Mouse (Mus musculus): Measurements from ENCODE around the gene Rgs6. TPM values are rescaled to one million over a fixed set of nuclear protein-coding genes. Genes with fewer than 3 reads are reported as not detected.
A peak's percentile ranks its signal among the peaks of the same experiment; 100 is the strongest.

The Rgs6 gene
- polyA plus RNA-seq, 1 experiment from 2014 or later, result 4.5 TPM

DNA sequence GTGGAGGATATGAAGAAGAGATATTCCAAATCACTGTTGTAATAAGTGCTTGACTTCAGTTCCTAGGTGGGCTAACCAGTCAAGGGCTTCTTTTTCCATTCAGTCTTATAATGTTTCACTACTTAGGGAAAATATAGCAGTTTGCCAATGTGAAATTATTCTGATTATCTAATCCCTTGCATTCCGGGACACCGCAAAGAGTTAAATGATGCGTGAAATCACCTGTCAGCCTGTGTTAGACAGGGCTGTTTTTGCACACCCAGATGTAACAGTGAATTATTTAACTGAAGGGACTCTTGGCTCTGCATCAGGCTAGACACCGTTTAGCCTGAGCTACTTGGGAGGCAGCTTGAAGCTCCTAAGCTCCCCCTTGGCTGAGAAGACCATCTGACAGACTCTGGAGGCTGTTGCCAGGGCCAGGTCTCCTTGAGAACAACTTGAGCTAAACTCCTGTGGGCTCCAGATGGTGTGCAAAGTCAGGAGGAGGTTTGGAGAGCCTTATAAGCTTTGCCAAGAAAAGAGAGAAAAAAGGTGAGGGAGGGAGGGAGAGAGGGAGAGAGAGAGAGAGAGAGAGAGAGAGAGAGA is 382.5 kb downstream of the Rgs6 start:
- Histone ChIP-seq H3K9ac (no peak overlapping the region), H3K27ac (no peak overlapping the region), H3K4me2 (no peak overlapping the region), H3K4me1 (no peaks in the 10 kb centered on the region; the same call in 1 of the 2 replicates), H3K4me3 (no peak overlapping the region), H3K9me3 (replicated peaks) (no peaks in the 10 kb centered on the region), H3K36me3 (ENCODE audit: poor library complexity, severe bottlenecking) (no peaks in the 10 kb centered on the region), H3K27me3 (no peaks in the 10 kb centered on the region)
- 38% methylated on average over 4 of the region's 4 CpGs for WGBS
- peak; percentile 45; the same call in 1 of the 2 replicates for ATAC-seq

DNA sequence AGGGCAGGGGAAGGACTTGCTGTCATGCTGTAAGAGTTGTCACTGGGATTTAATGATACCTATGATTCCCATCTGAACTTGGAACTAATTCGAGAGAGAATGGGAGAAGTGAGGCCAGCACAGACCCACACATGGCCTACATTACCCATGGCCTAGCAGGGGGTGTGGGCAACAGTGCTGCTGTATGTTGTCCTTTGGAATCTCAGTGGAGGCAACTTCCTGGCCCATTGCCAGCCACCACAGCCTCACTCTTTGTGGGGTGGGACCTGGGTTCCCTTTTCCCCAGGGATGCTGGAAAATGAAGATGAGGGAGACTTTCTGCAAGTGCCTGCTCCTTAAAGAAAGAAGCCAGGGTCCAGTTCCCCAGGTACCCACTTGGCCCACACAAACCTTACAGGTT is 383.1 kb downstream of the Rgs6 start:
- Histone ChIP-seq H3K9ac (no peak overlapping the region), H3K4me1 (no peaks in the 10 kb centered on the region; the same call in 1 of the 2 replicates), H3K36me3 (ENCODE audit: poor library complexity, severe bottlenecking) (no peaks in the 10 kb centered on the region), H3K4me2 (no peak overlapping the region), H3K27me3 (no peaks in the 10 kb centered on the region), H3K4me3 (no peak overlapping the region), H3K27ac (no peak overlapping the region), H3K9me3 (replicated peaks) (no peaks in the 10 kb centered on the region)
- 85% methylated on average over 1 of the region's 1 CpGs for WGBS
- ATAC-seq, result no peak

DNA sequence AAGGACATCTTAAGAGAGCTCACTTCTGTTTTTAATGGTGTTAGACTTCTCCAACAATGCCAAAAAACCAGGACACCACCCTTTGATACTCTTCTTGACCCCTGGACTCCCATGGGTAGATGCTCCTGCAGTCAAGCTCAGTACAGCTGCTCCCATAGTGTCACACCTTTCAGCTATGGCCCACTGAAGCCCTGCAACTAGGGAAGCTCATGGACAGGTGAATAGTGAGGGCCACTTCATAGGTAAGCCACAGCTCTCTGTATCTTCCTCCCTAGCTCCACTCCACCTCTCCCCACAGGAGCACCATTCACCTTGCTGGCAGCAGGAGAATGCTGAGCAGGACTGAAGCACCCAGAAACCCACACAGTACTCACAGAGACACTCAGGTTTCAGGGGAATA is 384.6 kb downstream of the Rgs6 start:
- Histone ChIP-seq H3K27ac (no peak overlapping the region), H3K4me3 (no peak overlapping the region), H3K36me3 (ENCODE audit: poor library complexity, severe bottlenecking) (no peaks in the 10 kb centered on the region), H3K9ac (no peak overlapping the region), H3K27me3 (no peaks in the 10 kb centered on the region), H3K9me3 (replicated peaks) (no peaks in the 10 kb centered on the region), H3K4me2 (no peak overlapping the region), H3K4me1 (no peaks in the 10 kb centered on the region; the same call in 1 of the 2 replicates)
- no peak for ATAC-seq

DNA sequence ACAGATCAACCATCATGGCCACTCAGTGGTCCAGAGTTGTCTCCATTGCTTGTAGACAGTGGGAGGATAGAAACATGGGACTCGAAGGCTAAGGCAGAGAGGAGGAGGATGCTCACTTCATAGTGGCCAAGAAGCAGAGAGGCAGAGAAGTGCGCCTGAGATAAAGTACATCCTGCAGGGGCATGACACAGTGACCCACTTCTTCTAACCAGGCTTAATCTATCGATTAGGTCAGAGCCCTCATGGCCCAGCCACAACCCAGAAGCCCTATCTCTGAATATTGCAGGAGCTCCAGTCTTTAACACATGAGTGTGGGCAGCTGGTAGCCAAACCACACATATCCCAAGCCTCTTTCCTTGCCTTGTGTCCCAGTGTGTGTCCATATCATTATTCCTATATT is 385.7 kb downstream of the Rgs6 start:
- Histone ChIP-seq H3K4me3 (no peak overlapping the region), H3K9ac (no peak overlapping the region), H3K4me1 (no peaks in the 10 kb centered on the region; the same call in 1 of the 2 replicates), H3K4me2 (no peak overlapping the region), H3K36me3 (ENCODE audit: poor library complexity, severe bottlenecking) (no peaks in the 10 kb centered on the region), H3K27ac (no peak overlapping the region), H3K27me3 (no peaks in the 10 kb centered on the region), H3K9me3 (replicated peaks) (no peaks in the 10 kb centered on the region)
- no peak for ATAC-seq
- 91% methylated on average over 3 of the region's 3 CpGs for WGBS

DNA sequence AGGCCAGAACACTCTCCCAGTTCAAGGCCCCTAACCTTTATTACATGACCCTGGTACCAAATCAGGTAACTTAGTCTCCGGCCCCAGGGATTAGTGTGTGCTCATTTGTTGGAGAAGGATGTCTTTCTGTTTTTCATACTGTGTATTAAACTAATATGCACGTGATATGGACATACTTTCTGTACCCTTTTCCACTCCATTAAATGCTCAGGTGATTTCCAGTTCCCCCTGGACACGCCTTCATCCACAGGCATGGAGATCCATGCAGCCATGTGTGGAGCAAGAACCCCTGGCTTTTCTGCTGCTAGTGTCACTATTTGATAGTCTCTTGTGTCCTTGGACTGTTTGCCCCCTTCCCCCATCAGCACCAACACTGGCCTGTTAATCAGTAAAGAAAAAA is 390.2 kb downstream of the Rgs6 start:
- no peak overlapping the region for H3K4me2 ChIP-seq
- no peak for ATAC-seq
- H3K9me3 ChIP-seq (replicated peaks), result no peaks in the 10 kb centered on the region
- no peaks in the 10 kb centered on the region for H3K27me3 ChIP-seq
- H3K4me3 ChIP-seq, result no peak overlapping the region
- H3K4me1 ChIP-seq, result no peaks in the 10 kb centered on the region
- WGBS, result 87% methylated on average over 3 of the region's 3 CpGs
- H3K27ac ChIP-seq, result no peak overlapping the region
- H3K36me3 ChIP-seq (ENCODE audit: poor library complexity, severe bottlenecking), result no peaks in the 10 kb centered on the region
- H3K9ac ChIP-seq, result no peak overlapping the region

DNA sequence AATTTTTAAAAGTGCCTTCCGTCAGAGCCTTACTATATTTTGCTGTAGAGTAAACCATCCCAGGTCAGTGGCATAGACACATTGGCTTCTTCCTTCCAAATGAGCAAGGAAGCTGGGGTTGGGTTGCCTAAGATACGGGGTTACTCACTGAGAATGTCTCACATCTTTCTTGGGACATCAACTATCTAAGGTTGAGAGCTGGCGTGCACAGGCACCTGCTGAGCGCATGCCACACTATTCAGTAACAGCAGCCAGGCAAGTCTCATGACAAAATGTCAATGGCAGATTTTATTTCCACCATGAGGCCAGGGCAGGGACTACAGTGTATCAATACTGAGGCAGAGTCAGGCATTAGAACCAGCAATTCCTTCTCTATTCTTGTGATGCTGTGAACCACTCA is 394.6 kb downstream of the Rgs6 start:
- Histone ChIP-seq H3K9me3 (replicated peaks) (no peaks in the 10 kb centered on the region), H3K4me3 (no peak overlapping the region), H3K27ac (no peak overlapping the region), H3K4me2 (no peak overlapping the region), H3K4me1 (no peaks in the 10 kb centered on the region), H3K36me3 (ENCODE audit: poor library complexity, severe bottlenecking) (no peaks in the 10 kb centered on the region), H3K9ac (no peak overlapping the region), H3K27me3 (no peaks in the 10 kb centered on the region)
- WGBS, result 85% methylated on average over 4 of the region's 4 CpGs
- ATAC-seq, result no peak

DNA sequence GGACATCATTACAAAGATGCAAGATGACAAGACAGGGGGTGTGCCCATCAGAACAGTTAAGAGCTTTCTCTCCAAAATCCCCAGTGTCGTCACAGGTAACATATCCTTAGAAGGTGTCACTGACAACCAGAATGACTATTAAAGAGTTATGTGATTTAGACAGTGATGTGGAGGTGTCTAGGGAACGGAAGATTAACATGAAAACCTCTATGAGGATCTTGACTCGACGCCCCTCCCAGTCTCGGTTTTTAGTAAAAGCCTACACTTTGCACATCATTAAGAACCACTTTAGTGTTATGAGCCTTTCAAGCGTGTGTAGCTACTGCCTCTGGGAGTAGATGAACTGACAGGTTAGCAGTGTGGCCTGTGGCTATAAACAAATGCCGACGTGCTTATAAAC is 397.2 kb downstream of the Rgs6 start:
- 81% methylated on average over 8 of the region's 8 CpGs for WGBS
- Histone ChIP-seq H3K9me3 (replicated peaks) (no peaks in the 10 kb centered on the region), H3K36me3 (ENCODE audit: poor library complexity, severe bottlenecking) (no peaks in the 10 kb centered on the region), H3K9ac (no peak overlapping the region), H3K4me1 (no peaks in the 10 kb centered on the region), H3K4me2 (no peak overlapping the region), H3K27me3 (no peaks in the 10 kb centered on the region), H3K4me3 (no peak overlapping the region), H3K27ac (no peak overlapping the region)
- ATAC-seq, result peak; percentile 30; the same call in 1 of the 2 replicates

DNA sequence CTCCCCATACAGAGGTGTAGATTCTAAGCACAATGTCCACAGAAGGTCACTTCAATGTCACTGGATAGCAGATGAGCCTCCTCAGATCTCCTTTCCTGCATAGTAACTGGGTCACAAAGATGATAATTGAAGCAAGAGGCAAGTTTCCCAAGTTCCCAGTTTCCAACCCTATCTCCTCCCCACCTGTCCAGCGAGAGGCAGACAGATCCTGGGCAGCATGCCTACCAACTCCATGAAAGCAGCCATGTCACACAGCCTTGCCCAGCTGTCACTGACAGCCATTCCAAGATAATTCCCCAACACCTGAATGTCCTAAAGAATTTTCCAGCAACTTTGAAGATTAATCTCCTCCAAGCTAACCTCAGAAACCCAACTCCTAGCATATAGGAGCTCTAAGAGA is 399.6 kb downstream of the Rgs6 start:
- Histone ChIP-seq H3K9ac (no peak overlapping the region), H3K4me1 (no peaks in the 10 kb centered on the region), H3K27ac (no peak overlapping the region), H3K27me3 (no peaks in the 10 kb centered on the region), H3K36me3 (ENCODE audit: poor library complexity, severe bottlenecking) (no peaks in the 10 kb centered on the region), H3K4me2 (no peak overlapping the region), H3K9me3 (replicated peaks) (no peaks in the 10 kb centered on the region), H3K4me3 (no peak overlapping the region)
- no peak for ATAC-seq
- WGBS, result 90% methylated on average over 1 of the region's 1 CpGs

DNA sequence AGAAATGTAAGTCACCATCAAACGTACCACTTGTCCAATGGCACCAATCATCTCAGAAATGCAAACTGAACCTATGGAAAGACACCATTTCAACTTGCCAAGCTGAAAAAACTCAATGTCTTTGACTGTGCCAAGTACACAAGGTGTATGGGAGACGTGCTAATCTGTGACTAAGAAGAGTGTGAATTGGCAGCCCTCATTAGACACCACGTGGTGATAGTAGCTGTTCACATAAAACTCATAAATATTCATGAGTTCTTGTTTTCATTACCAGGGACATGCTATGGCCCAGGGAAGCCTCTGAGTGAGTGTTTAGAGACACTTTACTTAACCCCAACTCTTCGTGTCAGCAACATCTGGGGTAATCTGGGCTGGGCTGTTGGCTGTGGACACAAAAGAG is 405.8 kb downstream of the Rgs6 start:
- Histone ChIP-seq H3K4me3 (no peak overlapping the region), H3K9ac (no peak overlapping the region), H3K27me3 (no peaks in the 10 kb centered on the region), H3K27ac (no peak overlapping the region), H3K4me1 (peaks cover 15% of the 10 kb centered on the region; the same call in 1 of the 2 replicates), H3K4me2 (no peak overlapping the region), H3K36me3 (ENCODE audit: poor library complexity, severe bottlenecking) (no peaks in the 10 kb centered on the region), H3K9me3 (replicated peaks) (no peaks in the 10 kb centered on the region)
- WGBS, result 17% methylated on average over 4 of the region's 4 CpGs
- peak; percentile 76 for ATAC-seq

DNA sequence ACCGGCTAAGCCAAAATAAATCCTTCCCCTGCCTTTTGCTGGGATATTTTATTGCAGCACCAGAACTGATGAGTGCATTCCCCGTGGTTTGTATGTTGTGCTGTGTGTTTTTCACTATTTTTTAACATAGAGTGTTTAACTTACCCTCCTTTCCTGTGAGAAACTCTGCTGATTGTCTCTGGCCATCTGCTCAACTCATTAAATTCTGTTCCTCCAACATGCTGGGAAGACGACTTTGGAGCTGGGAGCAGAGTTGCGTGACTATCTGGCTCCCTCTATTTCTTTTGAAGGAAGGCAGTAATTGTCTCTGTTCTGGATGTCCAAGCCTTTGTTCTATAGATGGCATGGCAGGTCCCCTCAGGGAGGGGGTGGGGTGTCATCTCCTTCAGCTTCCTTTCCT is 408.7 kb downstream of the Rgs6 start:
- WGBS, result 40% methylated on average over 4 of the region's 4 CpGs
- no peaks in the 10 kb centered on the region for H3K9me3 ChIP-seq (replicated peaks)
- peaks cover 15% of the 10 kb centered on the region; the same call in 1 of the 2 replicates for H3K4me1 ChIP-seq
- H3K9ac ChIP-seq, result no peak overlapping the region
- no peak overlapping the region for H3K4me2 ChIP-seq
- no peak for ATAC-seq
- H3K4me3 ChIP-seq, result no peak overlapping the region
- no peak overlapping the region for H3K27ac ChIP-seq
- H3K36me3 ChIP-seq (ENCODE audit: poor library complexity, severe bottlenecking), result no peaks in the 10 kb centered on the region
- no peaks in the 10 kb centered on the region for H3K27me3 ChIP-seq

DNA sequence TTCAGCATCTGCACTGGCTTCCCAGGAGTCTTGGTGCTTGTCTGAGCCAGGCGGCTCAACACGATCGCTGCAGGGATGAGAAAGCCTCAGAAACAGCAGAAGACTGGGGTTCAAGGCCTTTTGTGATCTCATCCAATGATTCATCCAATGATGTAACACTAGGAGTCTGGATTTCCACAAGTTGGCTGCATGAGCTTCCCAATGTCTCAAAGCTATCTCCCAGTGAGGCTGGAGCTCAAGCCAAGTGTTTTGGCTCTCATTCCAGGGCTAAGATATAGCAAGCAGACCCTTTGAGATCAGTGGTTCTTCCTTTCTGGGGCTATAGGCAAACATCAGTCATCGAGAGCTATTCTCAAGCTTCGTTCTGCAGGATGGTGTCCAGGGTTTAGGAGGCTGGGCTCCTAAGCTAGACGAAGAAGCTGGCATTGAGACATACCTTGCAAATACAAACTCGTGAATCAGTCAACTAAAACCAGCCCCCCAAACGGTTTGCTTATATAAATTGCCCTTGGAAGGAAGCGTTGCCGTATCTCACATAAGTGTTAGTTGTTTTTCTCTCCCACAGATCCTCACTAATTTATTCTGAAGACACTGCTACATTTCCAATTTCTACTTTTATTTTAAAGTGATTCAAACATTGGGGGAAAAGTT is 410.7 kb downstream of the Rgs6 start:
- no peak overlapping the region for H3K9ac ChIP-seq
- no peaks in the 10 kb centered on the region for H3K36me3 ChIP-seq (ENCODE audit: poor library complexity, severe bottlenecking)
- peaks cover 15% of the 10 kb centered on the region; the same call in 1 of the 2 replicates for H3K4me1 ChIP-seq
- 85% methylated on average over 10 of the region's 10 CpGs for WGBS
- H3K4me2 ChIP-seq, result no peak overlapping the region
- ATAC-seq, result no peak
- H3K9me3 ChIP-seq (replicated peaks), result no peaks in the 10 kb centered on the region
- no peaks in the 10 kb centered on the region for H3K27me3 ChIP-seq
- H3K4me3 ChIP-seq, result no peak overlapping the region
- no peak overlapping the region for H3K27ac ChIP-seq

DNA sequence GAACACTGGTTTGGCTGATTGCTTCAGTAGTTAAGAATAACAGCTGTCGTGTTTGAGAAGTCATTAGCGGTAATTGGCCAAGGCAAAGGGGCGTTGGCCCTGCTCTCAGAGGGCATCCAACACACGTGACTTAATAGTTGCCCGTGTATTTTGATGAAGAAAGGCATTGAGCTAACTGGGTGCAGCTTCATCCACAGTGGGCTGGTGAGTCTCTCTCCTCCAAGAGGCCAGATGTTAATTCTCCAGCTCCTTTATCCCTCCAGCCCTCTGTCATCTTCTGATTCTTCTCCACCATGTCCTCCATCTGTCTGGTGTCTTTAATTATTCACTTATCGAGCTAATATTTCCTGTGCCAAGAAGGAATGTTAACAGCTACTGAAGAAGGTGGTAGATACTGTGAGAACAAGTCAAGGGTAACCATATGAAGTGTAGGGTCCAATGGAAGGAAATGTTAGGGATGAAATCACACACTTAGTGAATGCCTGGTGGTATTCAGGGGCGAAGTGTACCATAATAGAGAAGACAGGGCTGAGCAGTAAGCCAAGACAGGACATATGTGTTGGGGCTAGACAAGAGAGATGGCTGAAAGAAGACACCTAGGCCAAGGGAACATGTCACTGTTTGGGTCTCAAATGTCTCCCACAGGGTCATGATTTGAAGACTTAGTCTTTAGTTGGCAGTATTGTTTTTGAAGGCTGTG is 411.4 kb downstream of the Rgs6 start:
- Histone ChIP-seq H3K9ac (no peak overlapping the region), H3K27ac (no peak overlapping the region), H3K9me3 (replicated peaks) (no peaks in the 10 kb centered on the region), H3K4me3 (no peak overlapping the region), H3K27me3 (no peaks in the 10 kb centered on the region), H3K36me3 (ENCODE audit: poor library complexity, severe bottlenecking) (no peaks in the 10 kb centered on the region), H3K4me1 (0 out of 2 replicates have a peak, but pooled peaks cover 10% of the 10 kb centered on the region), H3K4me2 (no peak overlapping the region)
- no peak for ATAC-seq
- WGBS, result 69% methylated on average over 7 of the region's 7 CpGs

Measured in forebrain, embryonic 13.5 days (tissue).